Mouse (Mus musculus) fat pad, adult 2 months (tissue): ENCODE data around the gene Arhgef19.
A peak's percentile ranks its signal among the peaks of the same experiment; 100 is the strongest.

Experiments
- DNase-seq: peaks from one replicate; pipeline ENCODE4 v3.0.0-alpha.2; 2011; ENCODE audit warnings: low read depth, low spot score; ENCODE audit errors: extremely low read depth

The Arhgef19 gene

DNA sequence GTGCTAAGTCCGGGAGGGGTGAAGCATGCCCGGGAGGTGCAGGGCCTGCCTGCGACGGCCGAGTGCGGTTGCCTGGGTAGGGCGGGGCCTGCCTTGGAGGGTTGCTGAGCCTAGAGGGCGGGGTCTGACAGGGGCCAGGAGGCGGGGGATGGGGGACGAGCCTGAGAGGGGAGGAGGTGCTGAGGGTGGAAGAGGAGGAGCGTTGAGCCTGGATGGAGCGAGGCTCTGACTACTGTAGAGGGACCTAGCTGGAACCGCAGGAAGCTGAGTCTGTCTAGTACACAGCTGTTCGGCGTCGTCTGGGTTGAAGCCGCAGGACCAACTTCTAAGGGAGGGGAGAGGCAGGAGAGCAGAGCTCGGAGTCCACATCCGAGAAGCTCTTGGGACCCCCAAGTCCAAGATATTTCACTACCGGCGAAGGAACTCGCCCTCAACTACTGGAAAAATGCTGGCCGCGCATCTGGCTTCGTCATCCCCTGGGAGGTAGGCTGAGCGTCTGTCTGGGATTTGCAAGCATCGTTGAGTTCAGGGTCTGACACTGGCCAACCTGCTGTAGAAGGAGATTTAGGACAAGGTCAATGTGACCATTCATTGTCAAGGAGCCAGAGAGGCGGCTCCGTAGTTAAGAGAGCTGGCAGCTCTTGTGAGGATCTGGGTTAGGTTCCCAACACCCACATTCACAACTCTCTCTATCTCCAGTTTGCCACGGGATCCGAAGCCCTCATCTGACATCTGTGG, at the start of gene Arhgef19:
Arhgef19 (plus strand) TSS at position 112 of the 738 bp plus-strand sequence.
- DNase-seq, result peak; percentile 50

DNA sequence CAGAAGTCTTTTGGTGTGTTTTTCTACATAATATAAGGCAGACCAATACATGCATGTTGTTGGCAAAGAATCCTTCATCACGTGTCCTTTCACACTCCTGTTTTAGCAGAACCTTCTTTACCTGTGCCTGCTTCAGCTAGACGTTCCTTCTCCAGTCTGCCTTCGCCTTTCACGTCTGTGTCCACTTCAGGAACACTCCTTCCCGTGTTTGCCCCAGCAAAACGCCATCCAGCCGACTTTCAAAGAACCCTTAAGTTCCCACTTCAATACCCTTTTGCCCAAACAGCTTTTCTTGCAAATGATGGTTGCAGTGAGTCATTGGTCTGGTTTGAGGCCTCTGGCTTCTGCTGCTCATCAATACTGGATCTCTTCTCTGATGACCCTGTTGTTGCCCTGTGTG, 48.0 kb upstream of the Arhgef19 start:
- DNase-seq, result no peak

DNA sequence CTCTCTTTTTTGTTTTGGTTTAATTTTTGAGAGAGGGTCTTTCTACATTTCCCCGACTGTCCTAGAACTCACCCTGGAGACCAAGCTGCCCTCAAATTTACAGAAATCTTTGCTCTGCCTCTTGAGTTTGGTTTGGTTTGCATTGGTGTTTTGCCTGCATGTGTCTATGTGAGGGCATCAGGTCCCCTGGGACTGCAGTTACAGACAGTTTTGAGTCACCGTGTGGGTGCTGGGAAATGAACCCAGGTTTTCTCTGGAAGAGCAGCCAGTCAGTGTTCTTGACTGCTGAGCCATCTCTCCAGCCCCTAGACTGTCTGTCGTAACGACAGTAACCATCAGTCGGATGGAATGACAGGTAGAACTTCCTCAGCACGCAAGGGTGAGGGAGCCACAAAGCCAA, 44.7 kb upstream of the Arhgef19 start:
- no peak for DNase-seq

DNA sequence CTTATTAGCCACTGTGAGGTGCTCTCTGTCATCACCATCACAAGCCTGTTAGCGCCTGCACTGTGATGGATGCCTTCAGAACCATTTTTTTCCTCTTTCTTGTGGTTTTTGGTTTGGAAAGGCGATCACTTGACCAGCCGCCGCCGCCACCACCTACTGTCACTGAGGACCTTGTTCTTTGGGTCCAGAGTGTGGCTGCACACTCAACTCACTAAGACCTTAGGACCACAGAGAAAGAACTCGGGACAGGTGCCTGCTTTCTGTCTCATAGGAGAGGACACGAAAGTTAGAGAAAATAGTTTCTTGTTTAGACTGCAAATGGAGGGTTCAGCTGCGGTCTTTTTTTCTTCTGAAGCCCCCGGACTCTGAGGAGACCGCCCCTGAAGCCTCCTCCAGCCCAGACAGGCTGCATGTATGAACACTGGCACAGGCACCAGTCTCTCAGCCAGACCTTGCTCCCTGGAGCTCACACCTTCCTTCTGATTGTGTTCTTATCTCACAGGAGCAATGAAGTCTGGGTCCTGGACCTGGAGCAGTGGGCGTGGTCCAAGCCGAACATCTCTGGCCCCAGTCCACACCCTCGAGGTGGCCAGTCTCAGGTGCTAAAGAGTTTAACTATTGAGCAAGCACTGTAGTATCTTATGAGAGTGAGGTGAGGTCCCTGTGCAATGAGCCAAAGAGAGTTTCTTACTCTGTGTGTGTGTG, 42.2 kb upstream of the Arhgef19 start:
- DNase-seq, result no peak

DNA sequence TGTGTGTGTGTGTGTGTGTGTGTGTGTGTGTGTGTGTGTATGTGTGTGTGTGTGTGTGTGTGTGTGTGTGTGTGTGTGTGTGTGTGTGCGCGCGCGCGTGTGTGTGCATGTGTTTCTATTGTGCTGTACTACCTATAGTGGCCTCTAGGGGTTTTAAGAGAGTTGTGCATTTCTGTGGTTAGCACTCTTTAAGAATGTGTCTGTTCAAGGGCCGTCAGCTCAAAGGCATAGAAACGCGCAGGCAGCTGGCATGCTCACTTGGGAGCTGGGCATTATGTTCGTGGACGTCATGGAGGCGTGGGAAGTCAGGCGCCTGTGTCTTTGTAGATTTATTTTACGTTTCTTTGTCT, 41.6 kb upstream of the Arhgef19 start:
- DNase-seq, result no peak

DNA sequence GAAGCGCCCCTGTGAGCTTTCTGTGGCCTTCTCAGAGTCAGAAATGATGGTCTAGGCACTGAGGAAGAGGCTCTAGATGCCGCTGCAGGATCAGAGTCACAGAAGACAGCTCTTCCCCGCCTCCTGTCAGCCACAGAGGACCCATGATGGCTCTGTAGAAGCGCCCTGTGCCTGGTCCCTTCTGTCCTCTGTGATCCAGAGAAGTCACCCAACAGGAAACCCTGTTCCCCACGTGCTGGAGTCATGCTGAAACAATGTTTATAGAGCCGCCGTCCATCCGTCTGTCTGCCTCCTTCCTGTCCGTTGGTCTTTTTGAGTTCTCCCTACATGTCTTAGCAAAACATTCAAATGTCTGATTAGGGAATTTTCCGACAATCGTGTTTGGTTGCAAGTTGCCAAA, 38.4 kb upstream of the Arhgef19 start:
- no peak for DNase-seq

DNA sequence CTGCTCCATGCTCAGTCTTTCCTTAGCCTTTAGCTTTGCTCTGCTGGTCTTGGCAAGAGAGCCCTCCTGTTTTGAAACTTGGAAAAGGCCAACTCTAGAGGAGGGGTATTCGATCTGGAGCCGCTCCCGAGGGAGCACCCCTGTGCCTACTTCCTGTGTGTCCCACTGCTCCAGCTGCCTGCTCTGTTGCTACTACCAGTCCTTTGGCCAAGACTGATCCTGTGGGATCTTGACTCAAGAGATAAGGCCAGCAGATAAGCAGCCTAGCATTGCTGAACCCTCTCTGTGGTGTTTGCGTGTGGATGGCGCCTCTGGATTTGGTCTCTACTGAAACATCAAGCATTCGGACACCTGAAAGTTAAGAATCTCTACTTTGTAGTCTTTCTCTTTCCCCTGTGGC, 37.1 kb upstream of the Arhgef19 start:
- no peak for DNase-seq

DNA sequence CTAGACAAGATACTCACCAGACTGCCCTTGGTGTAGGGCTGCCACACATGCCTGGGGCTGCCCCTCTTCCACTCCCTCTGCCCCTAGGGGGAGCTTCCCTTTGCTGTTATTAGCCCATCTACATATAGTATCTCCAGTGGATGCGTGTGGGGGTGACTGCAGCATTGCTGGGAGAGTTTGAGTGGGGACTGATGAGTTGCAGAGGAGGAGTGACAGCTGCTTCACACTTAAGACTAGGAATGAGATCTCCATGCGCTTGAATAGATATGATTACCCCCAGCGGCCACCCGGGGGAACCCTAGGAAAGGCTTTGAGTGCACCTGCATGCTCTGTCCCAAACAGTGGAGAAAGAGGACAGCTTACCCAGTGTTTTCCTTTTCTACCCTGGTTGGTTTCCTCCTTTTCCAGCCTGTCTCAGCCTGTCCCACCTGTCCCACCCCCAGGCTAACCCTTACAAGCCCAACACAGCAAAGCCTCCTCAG, 34.7 kb upstream of the Arhgef19 start:
- no peak for DNase-seq

DNA sequence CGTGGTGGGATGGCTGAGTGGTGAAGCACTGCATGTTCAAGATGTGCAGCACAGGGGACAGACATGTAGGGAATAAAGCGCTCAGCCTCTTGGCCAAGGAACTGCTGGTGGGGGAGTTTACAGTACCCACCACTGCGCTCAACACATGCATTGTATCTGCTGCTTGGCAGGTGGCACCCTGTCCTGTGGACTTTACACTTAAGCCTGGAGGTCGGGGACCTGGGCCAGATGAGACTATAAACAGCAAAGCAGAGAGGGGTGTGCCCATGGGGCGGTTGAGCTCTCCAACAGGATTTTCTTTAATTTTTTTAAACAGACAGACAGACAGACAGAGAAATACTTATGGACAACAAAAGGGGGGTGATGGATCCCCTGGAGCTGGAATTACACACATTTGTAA, 32.2 kb upstream of the Arhgef19 start:
- DNase-seq, result no peak

DNA sequence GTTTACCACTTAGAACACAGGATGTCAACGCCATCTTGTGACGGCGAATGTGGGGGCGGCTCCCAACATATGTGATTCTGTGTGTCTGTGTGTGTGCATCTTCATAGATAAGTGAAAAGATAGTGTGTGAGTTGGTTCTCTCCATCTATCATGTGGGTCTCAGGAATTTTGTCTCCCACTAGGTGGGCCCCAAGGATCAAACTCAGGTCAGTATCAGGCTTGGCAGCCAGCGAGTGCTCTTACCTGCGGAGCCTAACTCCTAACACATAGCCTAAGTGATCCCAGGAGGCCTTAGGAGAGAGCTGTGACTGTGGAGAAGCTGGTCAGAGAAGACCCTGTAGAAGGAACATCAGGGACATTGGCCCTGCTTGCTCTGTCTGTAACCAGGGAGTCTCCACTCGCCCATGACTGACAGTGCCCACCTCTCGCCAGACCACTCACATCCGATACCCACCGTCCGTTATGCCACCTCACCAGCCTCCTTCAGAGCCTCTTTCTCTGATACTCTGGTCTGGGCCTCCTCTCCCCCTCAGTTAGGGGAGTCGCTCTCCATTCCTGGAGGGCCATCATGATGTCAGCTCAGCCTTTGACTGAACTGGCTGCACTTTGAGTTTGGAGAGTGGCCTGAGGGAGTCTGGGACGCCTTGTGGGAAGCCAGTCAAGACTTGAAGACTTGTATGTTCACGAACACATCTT, 28.6 kb upstream of the Arhgef19 start:
- DNase-seq, result no peak

DNA sequence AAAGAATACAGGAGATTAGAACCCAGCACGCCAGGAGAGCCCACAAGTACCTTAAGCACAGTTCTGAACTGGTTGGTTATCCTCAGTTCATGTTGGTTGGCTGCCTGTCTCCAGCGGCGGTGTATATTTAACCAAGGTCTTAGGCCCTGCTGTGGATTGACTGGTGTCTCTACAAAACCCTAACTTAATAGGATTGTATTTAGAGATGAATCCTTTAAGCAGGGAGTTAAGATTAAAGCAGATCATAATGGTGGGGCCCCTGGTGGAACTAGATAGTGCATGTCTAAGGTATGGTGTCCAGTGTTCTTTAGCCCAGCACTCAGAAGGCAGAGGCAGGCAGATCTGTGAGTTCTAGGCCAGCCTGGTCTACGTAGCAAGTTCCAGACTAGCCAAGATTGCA, 27.7 kb upstream of the Arhgef19 start:
- no peak for DNase-seq

DNA sequence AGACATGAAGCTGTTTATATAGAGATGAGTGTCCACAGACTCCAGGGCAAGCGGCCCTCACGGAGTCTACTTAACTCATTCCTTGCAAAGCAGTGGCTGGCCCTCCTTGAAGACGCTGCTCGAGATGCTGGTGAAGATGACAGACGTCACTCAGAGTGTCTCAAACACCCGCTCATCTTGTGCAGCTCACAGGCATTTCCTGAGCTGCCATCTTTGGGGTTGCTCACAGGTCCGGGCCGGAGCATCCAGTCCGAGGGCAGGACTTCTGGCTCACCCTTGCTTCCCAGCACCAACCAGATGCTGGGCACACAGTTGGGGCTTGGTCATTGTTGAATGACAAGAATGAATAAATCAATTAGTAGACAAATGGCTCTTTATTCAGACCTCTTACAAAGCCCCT, 26.4 kb upstream of the Arhgef19 start:
- DNase-seq, result no peak

DNA sequence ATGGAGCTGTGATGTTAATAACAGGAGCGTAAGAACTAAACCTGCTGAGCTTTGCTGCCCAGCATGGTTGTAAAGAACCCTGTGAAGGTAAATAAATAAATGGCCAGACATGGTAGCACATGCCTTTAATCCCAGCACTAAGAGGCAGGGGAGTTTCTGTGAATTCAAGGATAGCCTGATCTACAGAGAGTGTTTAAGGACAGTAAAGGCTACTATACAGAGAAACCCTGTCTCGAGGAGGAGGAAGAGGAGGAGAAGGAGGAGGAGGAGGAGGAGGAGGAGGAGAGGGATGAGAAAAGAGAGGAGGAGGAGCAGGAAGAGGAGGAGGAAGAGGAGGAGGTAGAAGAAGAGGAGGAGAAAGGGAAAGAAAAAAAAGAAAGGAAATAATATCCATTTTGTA, 26.0 kb upstream of the Arhgef19 start:
- no peak for DNase-seq

DNA sequence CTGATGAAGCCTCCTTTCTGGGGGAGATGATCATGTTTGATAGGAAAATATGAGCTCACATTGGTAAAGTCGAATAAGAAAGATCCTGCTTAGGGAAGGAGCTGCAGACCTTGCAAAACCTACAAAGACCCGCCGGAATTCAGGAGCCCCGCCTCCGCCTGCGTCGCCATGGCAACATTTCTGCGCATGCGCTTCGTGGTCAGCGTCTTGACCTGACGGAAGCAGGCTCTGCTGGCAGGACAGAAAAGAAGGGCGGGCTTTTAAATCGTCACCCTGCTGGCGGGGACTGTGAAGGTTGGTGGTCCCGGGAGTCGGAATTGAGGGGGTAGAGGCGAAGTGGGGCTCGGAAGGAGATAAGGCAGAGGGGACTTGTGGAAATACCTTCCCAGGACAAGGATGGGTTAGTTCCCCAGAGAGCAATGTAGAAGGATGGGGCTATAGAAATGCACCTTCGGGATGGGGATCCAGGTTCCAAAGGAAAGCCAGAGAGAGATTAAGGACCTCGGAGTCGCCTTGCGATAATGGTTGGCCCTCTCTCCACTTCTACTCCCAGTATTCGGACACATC, 25.4 kb upstream of the Arhgef19 start, which contains the start of gene Rsg1:
Rsg1 (plus strand) TSS at position 187 of the 567 bp plus-strand sequence.
- DNase-seq, result no peak

DNA sequence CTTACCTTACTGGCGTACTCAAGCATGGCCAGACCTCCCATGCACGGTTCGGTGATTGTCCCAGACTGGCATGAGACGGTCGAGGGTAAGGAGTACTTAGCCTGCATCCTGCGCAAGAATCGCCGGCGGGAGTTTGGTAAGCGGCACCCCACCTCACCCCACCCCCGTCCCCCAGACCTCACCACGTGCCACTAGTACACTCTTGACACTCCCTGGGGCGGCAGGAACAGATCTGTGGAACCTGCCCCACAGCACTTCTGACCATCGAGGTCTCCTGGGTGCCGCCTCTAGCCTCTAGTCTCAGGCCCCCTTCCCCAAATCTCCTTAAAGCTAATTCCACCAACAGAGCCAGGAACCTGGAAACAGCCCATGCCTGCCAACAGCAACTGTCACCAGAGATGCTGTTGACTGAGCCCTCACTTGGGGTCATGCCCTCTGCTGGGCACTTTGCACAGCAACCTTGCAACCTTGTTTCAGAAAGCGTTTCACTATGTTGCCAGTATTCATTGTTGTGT, 24.9 kb upstream of the Arhgef19 start:
- DNase-seq, result no peak

DNA sequence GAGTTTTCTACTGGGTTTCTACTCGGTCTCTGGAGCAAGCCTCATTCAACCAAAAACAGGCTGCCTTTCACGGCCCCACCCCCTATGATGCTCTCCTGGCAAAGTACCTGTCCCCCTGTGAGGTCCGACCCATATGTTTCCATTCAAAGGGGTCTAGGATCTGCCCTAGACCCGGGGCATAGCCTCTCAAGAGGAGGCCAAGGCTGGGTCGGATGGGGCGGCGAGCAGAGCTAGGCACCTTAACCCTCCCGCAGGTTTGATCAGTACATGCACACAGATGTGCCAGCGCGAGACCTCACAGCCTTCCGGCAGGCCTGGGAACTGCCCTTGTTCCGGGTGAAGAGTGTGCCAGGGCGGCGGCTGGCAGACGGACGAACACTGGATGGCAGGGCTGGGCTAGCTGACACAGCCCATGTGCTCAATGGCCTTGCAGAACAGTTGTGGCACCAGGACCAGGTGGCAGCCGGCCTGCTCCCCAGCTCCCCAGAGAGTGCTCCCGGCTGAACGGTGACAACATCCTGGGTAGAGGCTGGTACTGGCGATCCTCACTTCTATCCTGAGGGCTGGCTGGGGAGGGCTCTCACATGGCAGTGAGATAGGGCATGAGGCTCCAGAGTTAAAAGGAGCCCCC, 19.6 kb upstream of the Arhgef19 start:
- no peak for DNase-seq

DNA sequence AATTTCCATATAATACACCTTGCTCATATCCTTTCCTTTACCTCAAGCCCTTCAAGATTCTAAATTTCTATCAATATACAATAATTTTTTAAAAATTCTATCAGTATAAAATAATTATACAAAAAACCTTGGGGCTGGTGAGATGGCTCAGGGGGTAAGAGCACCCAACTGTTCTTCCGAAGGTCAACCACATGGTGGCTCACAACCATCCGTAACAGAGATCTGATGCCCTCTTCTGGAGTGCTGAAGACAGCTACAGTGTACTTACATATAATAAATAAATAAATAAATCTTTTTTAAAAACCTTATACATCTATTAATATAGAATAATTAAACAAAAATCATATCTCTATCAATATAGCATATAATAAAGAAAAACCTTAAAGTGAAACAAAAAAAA, 17.5 kb upstream of the Arhgef19 start:
- DNase-seq, result no peak

DNA sequence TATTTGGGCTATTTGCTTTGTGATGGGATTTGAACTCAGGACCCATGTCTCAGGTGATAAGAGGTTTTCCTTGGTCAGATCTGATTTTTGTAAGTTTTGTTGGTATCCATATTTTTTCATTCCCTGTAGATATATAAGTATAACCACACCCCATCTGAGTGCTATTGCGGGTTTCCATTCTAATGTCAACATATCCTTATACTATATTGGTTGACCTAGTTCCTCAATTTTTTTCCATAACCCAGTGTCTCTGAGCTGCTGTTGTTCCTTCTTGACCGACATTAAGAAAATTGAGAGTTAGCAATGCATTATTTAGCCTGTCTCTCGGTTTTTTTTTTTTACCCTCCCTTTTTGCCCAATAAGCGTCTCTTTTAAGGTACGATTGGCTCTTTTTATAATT, 16.5 kb upstream of the Arhgef19 start:
- no peak for DNase-seq

DNA sequence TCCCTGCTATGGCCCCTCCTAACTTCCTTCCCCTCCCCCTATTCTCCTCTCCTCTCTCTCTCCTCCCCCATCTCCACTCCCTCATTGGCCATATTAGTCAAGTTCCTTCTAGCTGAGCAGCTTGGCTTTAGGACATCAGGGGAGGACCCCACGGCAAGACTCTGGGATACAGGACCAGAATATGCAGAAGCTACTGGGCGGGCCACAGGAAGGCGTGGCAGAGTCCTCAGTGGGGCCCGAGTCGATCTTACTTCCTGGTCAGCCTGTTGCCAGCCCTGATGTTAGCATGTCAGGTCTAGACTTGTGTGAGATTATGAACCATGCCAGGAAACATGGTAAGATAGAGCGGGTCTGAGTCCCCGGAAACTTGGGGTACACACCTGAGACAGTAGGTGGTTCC, 10.6 kb upstream of the Arhgef19 start:
- DNase-seq, result no peak

DNA sequence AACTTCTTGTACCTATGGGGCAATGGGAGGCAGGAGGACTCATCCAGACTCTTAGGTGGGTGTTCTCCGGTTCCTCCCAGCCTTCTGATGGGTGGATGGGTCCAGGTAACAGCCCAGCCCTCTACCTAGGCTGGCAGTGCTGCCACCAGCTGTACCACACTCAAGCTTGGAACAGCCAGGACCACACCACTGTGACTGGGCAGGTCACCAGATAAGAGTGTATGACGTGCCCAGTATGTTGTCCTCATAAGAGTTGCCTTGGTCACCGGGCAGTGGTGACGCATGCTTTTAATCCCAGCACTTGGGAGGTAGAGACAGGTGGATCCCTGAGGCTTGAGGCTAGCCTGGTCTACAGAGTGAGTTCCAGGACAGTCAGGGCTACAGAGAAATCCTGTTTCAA, 6.1 kb upstream of the Arhgef19 start:
- no peak for DNase-seq

DNA sequence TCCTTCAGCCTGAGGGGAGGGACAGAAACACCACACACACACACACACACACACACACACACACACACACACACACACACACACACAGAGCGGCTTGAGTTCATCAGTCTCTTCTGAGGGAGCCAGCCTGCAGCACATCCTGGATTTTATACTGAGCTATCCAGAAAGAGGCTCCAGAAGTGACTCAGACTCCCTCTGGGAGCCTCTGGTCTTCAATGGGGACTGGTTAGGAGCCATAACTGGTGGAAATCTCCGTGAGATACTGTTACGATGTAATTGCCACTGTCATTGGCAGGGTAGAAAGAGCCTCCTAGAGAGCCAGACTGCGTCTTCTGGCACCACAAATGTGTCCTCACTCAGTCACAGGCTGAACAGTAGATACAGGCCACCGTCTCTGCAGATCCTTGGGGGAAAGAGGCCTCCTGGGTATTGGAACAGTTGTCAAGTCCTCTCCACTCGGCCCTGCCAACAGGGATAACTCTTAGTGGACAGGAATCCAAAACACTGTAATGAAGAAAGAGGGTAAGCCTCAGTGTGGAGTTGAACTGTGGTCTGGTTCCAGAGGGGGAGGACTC, 3.7 kb upstream of the Arhgef19 start:
- DNase-seq, result no peak
